Mouse (Mus musculus) ES-E14 (cell line): Measurements from ENCODE around the gene Ascc1. TPM values are rescaled to one million over a fixed set of nuclear protein-coding genes. Genes with fewer than 3 reads are reported as not detected.

Experiments used
- DNase-seq: peaks from one replicate; pipeline ENCODE4 v3.0.0-alpha.2; 2013; ENCODE audit warnings: low read depth, low spot score
- H3K27ac ChIP-seq: 2 replicates; pipeline ENCODE4 v1.5.1; 2012; ENCODE audit warnings: low read depth, mild to moderate bottlenecking, low read length, moderate library complexity, mixed read lengths; ENCODE audit not compliant: poor library complexity, insufficient read depth, severe bottlenecking
- H3K36me3 ChIP-seq: 2 replicates; pipeline ENCODE4 v1.6.1; 2012; ENCODE audit warnings: mild to moderate bottlenecking, low read length, moderate library complexity, mixed read lengths; ENCODE audit not compliant: control insufficient read depth, poor library complexity, insufficient read depth, severe bottlenecking
- H3K4me1 ChIP-seq, 2 experiments: fragments of 150-350 bp in 1 of 2; sonication (generic) in 1 of 2; 2 replicates each; pipeline ENCODE4 v1.6.1; 2012; ENCODE audit warnings: low read length in 2 of 2, mild to moderate bottlenecking in 1 of 2, mixed read lengths in 1 of 2; ENCODE audit not compliant: control insufficient read depth in 2 of 2, insufficient read depth in 2 of 2, poor library complexity in 1 of 2
- H3K4me3 ChIP-seq, 2 experiments: fragments of 150-350 bp in 1 of 2; sonication (generic) in 1 of 2; 2 replicates each; pipeline ENCODE4 v1.5.1; 2012; ENCODE audit warnings: low read length in 2 of 2, low read depth in 1 of 2, mild to moderate bottlenecking in 1 of 2, mixed read lengths in 1 of 2; ENCODE audit not compliant: insufficient read depth in 1 of 2, poor library complexity in 1 of 2, severe bottlenecking in 1 of 2
- H3K9ac ChIP-seq: 2 replicates; pipeline ENCODE4 v1.6.1; 2012; ENCODE audit warnings: low read depth, mild to moderate bottlenecking, low read length, mixed read lengths; ENCODE audit not compliant: poor library complexity, insufficient read depth, severe bottlenecking
- H3K9me3 ChIP-seq: fragments of 150-350 bp; sonication (generic); 2 replicates; pipeline ENCODE4 v1.6.1; 2012; ENCODE audit warnings: low read depth, mild to moderate bottlenecking, low read length; ENCODE audit not compliant: control insufficient read depth, insufficient read depth
- CHD2 ChIP-seq: IDR thresholded peaks from 2 replicates; pipeline ENCODE4 v1.6.1; 2014; ENCODE audit warnings: mild to moderate bottlenecking, low read depth, low read length, inconsistent platforms
- HCFC1 ChIP-seq: IDR thresholded peaks from 2 replicates; pipeline ENCODE4 v1.6.1; 2012; ENCODE audit warnings: low read length, inconsistent platforms, borderline replicate concordance; ENCODE audit not compliant: insufficient read depth
- MAFK ChIP-seq: IDR thresholded peaks from 2 replicates; pipeline ENCODE4 v1.6.1; 2014; ENCODE audit warnings: mild to moderate bottlenecking, low read depth, low read length, inconsistent platforms; ENCODE audit not compliant: insufficient read depth
- ZC3H11A ChIP-seq: IDR thresholded peaks from 2 replicates; pipeline ENCODE4 v1.6.1; 2012; ENCODE audit warnings: low read depth, mild to moderate bottlenecking, inconsistent platforms, low read length, borderline replicate concordance
- ZNF384 ChIP-seq: IDR thresholded peaks from 2 replicates; pipeline ENCODE4 v1.6.1; 2012; ENCODE audit warnings: low read depth, low read length, inconsistent platforms
- in situ Hi-C, 2 experiments: fragments of 600-800 bp; cut with MboI; formaldehyde crosslinking; loops; one replicate each; pipeline ENCODE4 v1.15.1; 2025; ENCODE audit warnings: low sequenced_read_pairs in 2 of 2, inconsistent platforms in 1 of 2; ENCODE audit not compliant: unreplicated experiment in 2 of 2
- total RNA-seq: library from RNA; depleted of rRNA; stranded (reverse); fragments of 300-350 nt; gene quantifications from 2 replicates; pipeline ENCODE4 v1.2.3, GENCODE M21; 2012

Gene Ascc1
- total RNA-seq, 1 experiment = 18.8 TPM

GRCm38 (mm10) chr10:60105391-60106145, 103.0 kb downstream of the Ascc1 start:
- Histone ChIP-seq H3K9ac (no peak overlapping the region), H3K4me1 (peaks cover 0 to 8% of the 10 kb centered on the region in 2 experiments; a peak in 1 of 4 replicates), H3K9me3 (no peaks in the 10 kb centered on the region), H3K27ac (no peak overlapping the region), H3K36me3 (no peaks in the 10 kb centered on the region), H3K4me3 (peak overlapping the region; percentile 30 to 72; a peak in 2 of 4 replicates)
- DNase-seq = no peak
- in situ Hi-C loops = no loop called here
- TF ChIP-seq HCFC1 (no peak), ZNF384 (no peak), MAFK (no peak), CHD2 (no peak), ZC3H11A (no peak)

GRCm38 (mm10) chr10:60106146-60106530, 103.5 kb downstream of the Ascc1 start, which contains the start of gene Spock2:
TSS of gene Spock2 (plus strand) at chr10:60106219.
- Histone ChIP-seq H3K4me1 (peaks cover 0 to 8% of the 10 kb centered on the region in 2 experiments; a peak in 1 of 4 replicates), H3K9ac (peak within 1 kb of the TSS; percentile 56), H3K4me3 (peak within 1 kb of the TSS; percentile 66 to 72), H3K36me3 (no peaks in the 10 kb centered on the region), H3K27ac (no peak within 1 kb of the TSS), H3K9me3 (no peaks in the 10 kb centered on the region)
- no peak for DNase-seq
- TF ChIP-seq ZC3H11A (no peak), ZNF384 (peak; percentile 85), CHD2 (no peak)
- in situ Hi-C loops = no loop called here

GRCm38 (mm10) chr10:60106531-60107186, 104.1 kb downstream of the Ascc1 start:
- in situ Hi-C loops = no loop called here
- Histone ChIP-seq H3K4me3 (peak overlapping the region; percentile 66 to 72), H3K4me1 (peaks cover 0 to 8% of the 10 kb centered on the region in 2 experiments; a peak in 1 of 4 replicates), H3K36me3 (no peaks in the 10 kb centered on the region), H3K9ac (peak overlapping the region; percentile 56), H3K9me3 (no peaks in the 10 kb centered on the region), H3K27ac (no peak overlapping the region)
- TF ChIP-seq HCFC1 (0 out of 2 replicates have a peak, but pooled peaks have one; percentile 23), ZC3H11A (no peak)
- no peak for DNase-seq

- TF ChIP-seq MAFK (no peak), ZC3H11A (no peak), HCFC1 (no peak), ZNF384 (no peak), CHD2 (no peak)
- no peak for DNase-seq
- H3K27ac ChIP-seq = no peak overlapping the region
- no peaks in the 10 kb centered on the region for H3K9me3 ChIP-seq
- peak overlapping the region; percentile 66 to 72 for H3K4me3 ChIP-seq
- no peaks in the 10 kb centered on the region for H3K36me3 ChIP-seq
- peaks cover 0 to 8% of the 10 kb centered on the region in 2 experiments; a peak in 1 of 4 replicates for H3K4me1 ChIP-seq
- no peak overlapping the region for H3K9ac ChIP-seq
- in situ Hi-C loops = no loop called here
Observed at GRCm38 (mm10) chr10:60107448-60107847, 104.8 kb downstream of the Ascc1 start.
